Mouse (Mus musculus) frontal cortex, postnatal 10 days (tissue): ENCODE data around the gene Ddx6.
"Not testable (repeated sequence)": the region's sequence is repeated elsewhere in the genome, so short reads cannot be mapped to it uniquely, and the experiment has no call there.

Experiments used
- DNase-seq, 2 experiments: peaks; one replicate each; pipeline ENCODE4 v3.0.0; 2022; ENCODE audit warnings: low spot score in 2 of 2, mixed read lengths in 1 of 2

Ddx6 gene

DNA sequence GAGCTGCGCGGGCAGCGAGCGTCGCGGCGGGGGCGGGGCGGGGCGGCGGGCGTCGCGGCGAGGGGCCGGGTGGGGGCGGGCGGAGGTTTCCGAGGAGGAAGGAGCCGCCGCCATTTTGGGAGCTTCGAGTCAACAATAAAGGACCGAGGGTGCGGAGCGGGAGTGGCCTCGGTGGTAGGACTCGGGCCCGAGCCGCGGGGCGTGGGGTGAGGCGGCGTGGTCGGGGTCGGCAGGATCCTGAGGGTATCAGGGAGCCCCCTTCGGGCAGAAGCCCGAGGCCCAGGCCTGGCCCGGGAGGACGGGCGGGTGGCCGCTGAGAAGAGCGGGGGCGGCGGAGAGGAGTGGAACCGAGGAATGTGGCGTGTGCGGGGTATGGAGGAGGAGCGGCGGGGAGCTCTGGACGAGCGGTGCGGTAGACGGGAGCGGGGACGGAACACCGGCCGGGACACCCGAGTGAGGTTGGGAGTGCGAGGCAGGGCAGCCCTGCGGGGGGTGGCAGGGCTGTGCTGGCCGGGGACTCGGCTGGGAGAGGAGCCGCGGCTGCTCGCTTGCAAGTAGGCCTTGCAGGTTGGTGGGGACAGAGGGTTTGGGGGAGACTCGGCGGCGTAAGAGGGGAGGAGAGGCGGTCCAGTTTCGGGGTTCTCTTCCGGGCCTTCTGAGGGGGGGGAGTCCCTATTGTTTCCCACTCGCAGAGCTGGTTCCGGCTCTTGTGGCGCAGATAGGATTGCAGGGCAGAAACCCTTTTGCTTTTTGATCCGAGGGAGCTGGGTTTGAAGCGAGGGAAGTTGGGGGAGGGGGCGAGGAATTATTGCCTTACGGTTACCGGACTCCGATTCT, at the start of gene Ddx6:
Gene Ddx6, plus strand, starts transcription at position 114 of the 837 bp plus-strand sequence.
- DNase-seq, result peak; percentile 56 to 75

DNA sequence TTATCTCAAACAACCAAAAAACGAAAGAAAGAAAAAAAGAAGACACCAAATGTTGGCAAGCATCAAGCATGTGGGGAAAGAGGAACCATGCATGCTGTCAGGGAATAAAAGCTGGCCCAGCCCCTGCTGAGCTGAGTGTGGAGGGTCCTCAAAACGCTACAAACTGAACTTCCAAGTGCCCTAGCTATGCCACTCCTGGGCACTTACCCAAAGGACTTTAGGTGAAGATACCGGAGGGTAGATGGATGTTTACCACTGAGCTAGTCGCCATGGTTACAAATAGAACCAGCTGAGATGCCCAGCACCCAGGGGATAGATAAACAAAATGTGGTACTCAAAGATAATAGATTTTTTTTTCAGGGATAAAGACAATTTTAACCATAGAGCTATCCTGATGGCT, 43.1 kb upstream of the Ddx6 start, which contains the start of gene Cxcr5:
Gene Cxcr5, minus strand, starts transcription at position 281 of the 400 bp plus-strand sequence.
- DNase-seq, result no peak

DNA sequence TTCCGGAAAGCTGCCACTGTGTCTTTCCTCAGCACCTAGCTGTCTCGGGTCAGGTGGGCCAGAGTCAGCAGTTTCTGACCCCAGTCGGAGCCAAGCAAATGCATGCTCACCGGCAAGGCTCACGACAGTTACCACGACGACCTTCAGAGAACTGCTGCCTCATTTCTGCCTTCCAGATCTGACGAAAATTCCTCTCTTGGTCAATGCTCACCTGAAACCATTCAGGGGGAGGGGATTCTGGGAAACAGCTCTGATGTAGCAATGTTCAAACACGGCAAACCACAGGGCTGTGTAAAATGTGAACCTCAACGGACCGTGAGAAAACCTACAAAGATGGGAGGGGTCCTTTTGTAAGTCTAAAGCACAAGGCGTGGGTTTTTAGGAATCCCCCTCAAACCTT, 41.8 kb upstream of the Ddx6 start:
- no peak for DNase-seq

DNA sequence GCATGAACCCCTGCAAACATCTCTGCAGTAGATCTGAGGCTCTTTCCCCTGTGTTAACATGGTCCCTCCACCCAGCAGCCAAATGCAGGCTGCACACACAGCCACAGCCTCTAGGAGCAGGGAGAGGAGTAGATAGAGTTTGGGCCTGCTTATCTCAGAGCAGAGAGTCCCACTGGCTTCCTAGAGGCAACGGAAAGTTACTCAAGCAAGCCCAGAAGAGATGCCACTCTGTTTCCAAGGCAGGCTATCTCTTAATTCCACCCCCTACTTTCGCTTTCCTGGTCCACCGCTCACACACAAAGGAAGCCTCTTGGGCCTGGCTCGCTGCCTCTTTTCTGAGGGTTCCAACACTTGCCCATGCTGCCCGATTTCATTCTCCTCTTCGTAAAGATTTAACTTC, 39.3 kb upstream of the Ddx6 start:
- no peak for DNase-seq

DNA sequence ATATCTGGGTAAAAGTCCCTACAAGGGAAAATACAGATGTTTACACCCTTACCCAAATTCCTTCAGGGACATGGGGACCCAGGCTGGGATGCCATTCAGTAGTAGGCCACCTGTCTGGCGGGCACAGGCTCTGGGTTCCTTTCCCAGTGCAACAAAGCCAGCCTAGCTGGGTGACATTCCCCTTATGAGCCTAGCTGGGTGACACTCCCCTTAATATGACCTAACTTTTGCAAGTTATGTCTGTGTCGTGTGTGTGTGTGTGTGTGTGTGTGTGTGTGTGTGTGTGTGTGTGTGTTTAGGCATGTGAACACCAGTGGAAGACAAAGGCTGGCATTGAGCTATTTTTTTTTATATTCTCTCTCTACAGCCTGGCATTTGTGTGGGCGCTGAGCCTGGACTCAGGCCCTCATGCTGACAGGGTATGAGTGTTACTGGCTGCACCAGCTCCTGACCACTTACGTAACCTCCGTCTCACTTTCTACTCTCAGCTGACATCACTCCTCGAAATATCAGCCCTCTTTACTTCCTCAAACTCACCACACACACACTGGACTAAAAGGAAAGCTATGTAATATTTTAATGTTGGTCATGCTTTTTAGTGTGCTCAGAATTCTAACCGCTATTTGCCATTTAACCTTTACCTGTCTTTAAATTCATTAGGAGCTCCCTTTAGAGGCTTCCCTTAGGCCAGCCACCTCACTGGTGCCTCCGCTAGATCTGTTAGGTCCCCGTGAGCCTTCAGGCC, 37.2 kb upstream of the Ddx6 start:
- DNase-seq, result no peak

DNA sequence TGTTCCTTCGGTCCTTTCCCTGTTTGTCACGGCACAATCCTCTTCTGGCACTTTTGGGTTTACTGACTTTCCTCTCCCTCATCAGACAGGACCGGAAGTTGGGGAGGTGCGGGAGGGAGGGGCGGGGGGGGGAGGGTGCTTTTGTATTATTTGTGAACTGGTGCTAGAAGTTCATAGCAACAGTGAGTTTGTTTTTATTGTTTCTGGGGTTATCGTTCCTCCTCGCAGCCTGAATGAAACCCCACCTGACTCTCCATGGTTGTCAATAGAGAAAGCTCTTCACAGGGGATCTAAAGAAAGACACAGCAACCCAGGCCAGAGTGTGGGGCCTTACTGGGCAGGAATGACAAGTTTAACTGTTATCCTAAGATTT, 36.6 kb upstream of the Ddx6 start:
- DNase-seq, result no peak

DNA sequence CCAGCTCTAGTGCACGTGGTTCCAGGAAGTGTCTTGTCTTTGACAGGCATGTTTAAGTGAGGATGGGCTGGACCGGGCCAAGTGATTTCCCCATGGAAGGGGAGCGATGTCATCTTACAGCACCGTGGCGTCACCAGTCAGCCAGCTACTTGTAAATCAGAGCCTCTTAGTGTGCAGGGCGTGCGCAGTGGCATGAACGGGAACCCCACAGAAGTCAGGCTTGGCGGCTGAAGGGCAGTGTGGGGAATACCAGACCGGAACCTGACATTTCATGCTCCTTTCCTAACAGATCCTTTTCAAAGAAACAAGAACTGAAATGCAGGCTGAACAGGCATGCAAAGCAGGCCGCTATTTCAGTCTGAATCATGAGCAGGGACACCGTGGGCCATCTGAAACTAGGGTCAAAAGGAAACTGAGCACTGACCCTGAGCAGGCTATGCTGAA, 33.7 kb upstream of the Ddx6 start:
- DNase-seq, result no peak

DNA sequence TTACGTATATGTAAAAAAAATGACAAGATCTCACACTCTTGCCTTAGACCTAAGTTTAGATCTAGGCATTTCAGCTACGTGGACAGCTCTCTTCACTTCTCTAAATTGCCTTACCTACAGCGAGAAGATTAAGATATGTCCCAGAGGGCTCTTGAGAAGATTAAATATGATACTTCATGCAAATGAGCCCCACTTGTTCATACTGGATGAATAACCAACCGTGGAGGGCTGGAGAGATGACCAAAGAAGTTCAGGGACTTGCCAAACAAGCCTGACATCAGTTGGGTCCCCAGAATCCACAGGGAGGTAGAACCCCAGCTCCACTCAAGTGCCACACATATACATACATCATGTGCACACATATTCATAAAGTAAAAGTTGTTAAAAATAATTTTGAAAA, 31.4 kb upstream of the Ddx6 start:
- DNase-seq, result no peak

DNA sequence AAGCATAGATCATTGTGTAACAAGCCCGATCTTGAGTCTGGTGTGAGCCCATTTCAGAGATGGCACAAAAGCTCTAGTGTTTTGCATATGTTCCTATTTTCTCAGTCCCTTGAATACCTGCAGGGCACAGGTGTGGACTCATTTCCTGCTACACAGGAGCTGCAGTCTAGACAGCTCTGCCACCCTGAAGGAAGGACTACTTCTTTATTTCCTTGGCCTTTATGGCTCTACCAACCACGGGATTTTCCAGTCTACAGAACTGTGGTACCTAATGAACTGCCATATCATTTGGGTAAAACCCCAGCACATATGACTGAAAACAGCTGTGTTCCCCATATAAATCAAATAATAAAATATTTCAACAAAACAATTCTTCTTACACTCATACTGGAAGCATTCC, 29.6 kb upstream of the Ddx6 start:
- no peak for DNase-seq

DNA sequence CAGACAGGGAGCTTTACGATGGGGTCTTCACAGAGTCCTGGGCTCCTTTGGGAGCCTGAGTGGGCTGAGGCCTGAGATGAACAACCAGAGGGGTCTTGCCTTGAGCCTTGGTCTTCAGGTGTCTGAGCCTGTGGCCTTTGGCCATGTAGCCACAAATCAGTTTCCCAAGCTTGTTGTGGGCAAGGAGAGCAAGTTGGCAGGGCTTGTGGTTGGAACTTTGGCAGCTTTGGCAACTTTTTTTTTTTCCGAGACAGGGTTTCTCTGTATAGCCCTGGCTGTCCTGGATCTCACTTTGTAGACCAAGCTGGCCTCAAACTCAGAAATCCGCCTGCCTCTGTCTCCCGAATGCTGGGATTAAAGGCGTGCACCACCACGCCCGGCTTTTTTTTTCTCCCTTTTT, 28.6 kb upstream of the Ddx6 start:
- DNase-seq, result not testable (repeated sequence)

DNA sequence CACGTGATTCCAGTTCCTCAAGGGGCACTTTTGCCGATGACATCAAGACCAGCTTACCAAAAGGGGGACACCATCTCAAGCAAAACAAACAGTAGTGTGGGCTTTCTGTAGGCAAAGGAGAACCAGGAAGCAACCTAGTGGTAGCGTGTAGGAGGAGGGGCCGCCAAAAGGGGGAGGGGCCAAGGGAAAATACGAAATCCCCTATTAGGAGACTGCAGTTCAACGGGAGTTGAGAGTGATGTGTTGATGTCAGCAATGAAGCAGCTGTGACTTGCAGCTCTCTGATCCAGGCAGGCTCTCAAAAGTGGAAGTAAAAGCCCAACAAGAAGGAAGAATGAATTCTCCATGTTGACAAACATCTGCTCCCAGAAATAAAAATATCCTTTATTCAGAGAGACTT, 25.3 kb upstream of the Ddx6 start:
- peak in 1 of 2 experiments; percentile 48 for DNase-seq

DNA sequence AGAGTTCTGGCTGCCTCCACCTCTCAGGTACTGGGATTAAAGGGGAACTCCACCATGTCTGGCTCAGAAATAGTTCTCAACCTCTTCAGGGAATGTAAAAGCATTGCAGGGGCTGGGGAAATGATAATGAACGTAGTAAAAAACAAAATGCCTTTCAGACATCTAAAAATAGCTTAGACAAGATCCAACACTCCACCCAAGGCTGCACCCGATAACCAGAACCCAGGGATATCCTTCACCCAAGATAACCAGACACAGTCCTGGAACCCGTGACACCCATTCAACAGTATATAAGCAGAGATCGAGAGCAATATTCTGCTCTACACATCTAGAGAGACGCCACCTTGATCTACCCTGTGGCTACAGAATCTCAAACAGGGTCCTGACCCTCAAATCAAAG, 24.6 kb upstream of the Ddx6 start:
- no peak for DNase-seq

DNA sequence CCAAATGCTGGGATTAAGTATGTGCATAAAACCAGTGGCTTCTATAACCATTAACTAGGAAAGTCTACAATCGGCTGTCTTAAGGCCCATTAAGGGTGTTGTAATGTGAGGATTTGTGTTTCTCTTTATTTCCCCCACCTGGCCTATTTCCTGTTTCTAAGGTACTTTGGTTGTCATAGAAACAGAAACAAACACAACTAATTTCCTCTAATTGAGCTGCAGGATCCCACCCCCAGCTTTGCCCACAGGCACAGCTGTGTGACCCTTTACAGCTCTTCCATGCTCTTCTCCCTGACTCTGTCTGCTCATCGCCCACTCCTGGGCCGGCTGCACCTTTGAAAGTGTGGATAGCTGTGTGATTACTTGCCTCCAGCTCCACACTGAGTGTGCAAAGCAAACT, 23.3 kb upstream of the Ddx6 start:
- no peak for DNase-seq

DNA sequence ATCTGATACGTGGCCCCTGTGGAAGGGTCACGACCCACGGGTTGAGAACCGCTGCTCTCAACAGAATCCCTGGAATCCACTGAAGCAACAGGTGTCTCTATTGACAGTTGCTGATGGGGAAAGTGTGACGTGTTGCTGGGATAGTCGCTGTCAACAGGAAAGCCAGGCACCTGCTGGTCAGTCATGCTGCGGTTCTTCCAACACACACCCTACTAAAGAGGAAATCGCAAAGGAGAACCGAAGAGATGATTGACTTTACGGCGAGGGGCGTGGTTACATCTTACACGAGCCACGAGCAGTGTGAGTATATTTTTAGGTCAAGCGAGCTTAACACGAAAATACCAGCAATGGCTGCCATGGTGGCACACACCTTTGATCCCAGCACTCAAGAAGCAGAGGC, 22.3 kb upstream of the Ddx6 start:
- no peak for DNase-seq

DNA sequence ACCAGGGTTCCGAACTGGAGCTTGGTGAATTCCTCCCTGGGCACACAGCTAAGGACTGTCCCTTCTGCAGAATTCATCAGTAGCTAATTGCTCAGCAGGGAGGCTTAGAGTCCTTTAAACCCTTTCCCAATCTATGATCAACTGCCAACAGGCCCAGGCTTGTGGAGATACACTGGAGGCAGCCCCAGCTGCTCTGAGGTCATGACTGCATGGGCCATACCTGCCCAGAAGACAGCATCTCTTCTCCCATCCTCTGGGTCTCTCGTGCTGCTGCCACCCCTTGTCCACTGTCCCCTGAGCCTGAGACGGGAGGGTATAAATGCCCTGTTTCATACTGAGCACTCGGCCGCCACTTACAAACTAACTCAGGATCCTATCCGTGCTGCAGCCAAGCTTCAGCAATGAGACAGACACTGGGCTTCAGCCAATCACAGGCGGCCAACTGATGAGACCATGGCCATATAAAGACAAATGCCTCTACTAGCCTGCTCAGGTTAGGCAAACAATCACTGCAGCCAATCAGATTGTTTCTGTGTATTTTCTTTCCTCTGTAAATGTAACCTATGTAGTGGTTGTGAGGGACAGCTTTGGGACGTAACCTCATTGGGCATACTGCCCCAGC, 17.9 kb upstream of the Ddx6 start:
- DNase-seq, result no peak

DNA sequence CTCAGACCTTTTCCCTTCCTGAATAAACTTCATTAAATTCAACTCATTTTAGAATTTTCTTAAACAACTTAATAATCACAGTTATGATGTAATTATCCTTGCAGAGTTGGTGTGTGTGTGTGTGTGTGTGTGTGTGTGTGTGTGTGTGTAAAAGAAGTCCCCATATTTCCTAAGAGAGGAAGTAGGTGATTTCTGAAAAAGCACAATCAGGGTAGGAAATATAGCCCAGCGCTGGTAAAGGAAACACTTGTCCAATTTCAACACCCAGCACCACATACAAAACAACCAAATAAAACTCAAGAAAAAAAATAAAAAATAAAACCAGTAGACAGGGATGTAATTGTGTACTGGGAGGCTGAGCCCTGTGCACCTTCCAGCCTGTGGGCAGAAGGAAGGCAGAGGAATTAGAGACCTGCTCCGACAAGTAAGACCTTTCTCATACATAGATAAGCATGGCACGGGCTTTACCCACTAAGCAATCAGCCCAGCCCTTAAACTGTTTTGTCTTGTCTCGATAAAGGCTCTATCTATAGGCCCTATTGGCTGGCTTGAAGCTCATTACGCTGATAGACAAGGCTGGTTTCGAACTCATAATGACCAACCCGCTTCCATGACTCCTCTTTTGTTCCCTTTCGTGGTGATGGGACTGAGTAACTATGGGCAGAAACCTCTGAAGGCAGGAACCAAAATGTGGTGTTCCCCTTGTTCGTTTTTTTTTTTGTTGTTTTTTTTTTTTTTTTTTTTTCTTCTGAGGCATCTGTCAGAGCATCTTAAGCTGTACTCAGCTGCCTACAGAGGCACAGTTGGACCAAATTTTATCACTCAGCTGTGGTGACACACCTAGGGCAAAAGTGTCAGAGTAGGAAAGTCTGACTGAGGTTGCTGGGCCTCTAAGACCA, 17.2 kb upstream of the Ddx6 start:
- no peak for DNase-seq

DNA sequence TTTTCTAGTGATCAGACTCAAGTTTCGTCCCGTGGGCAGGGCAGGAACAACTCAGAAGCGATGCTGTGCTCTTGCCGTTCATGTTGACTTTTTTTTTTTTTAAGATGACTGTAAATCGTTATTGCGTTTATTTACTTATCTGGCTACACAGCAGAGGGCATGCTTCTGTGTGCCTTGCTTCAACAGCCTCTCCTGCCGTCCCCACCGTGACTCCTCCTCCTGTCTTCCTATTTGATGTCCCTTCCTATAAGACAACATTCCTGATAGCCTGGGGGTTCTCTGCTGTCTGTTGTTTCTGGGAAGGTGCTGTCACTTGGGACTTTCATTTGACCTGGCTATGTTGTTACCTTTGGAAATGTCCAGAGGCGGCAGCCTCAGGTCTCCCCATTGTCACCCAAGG, 16.1 kb upstream of the Ddx6 start:
- DNase-seq, result no peak

DNA sequence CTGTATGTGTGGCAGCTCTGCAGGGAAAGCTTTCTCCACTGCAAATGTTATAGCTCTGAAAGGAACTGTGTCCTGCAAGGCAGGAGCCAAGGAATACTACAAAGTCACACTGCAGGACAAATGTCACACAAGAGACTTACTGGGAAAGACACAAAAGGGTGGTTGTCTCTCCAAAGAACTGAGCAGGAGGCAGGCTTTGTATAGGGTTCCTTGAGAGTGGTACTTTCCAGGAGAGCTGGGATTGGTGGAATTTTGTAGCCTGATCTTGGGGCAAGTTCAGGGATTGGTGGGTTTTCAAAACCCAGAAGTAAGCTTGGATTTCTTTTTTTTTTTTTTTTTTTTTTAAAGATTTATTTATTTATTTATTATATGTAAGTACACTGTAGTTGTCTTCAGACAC, 15.6 kb upstream of the Ddx6 start:
- no peak for DNase-seq

DNA sequence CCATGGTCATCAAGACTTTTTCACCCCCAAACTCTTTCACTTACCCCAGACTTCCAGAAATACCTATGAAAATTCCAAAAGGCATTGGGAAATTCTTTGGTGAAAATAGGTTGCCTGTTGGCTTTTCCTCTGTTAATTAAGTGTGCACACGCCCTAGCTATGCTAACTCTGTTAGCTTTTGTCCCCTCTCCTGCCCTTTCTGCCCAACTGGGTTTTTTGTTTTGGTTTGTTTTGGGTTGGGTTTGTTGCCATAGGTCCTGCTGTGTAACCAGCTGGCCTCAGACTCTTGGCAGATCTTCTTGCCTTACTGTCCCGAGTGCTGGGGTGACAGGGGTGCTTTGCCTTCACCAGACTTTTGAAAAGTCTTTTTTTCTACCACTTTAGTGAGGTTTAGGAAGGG, 13.7 kb upstream of the Ddx6 start:
- DNase-seq, result no peak

DNA sequence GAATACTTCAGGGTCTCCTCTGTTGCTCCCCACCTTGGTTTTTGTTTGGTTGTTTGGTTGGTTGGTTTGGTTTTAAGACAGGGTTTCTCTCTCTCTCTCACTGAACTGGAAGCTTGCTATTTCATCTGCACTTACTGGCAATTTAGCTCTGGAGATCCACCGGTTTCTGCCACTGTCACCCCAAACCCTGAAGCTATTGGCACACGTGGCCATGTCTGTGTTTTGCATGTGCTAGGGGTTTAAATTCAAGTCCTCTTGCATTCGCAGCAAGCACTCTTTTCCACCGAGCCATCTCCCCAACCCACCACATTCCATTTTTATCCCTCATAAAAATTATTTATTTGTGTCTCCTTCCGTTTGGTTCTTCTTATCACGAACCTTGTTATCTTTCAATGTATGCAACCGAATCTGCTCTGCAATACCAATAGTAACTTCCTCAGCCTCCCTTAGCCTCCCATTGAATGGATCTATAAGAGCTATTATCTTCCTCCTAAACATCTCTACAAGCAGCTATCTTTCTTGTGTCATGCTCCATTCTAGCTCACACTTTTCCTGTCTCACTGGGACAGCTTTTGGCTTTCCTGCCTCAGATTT, 13.0 kb upstream of the Ddx6 start:
- DNase-seq, result no peak

DNA sequence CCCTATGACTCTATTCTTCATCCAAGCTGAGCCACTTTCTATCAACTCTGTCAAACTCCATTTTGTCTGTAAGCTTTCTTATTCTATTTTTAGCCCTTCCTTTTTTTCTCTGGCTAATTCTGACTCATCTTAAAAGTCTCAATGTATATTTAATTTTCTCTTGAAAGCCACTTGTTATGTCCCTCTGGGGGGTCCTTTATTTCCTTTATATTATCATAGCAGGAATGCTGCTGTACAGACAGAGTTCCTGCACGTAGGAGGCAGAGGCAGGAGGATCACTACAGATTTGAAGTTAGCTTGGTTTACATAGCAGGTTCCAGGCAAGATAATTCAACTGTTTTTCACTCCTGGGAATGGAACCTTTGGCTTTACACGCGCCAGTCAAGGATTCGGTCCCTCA, 11.5 kb upstream of the Ddx6 start:
- no peak for DNase-seq
